Mouse (Mus musculus): ENCODE measurements at regions not wholly inside any gene's neighbourhood (a gene's known extent, or its start where the extent isn't known, plus 50 kb on each side); places are given as distances from the start of the nearest gene placed in this dataset.

- no peak for TF ChIP-seq MAFK (IDR thresholded peaks at IDR 0.05; ENCODE audit: insufficient read depth, low read depth, low read length)
- no peak for TF ChIP-seq CHD2 (IDR thresholded peaks at IDR 0.05; ENCODE audit: low read depth, low read length)
- no peak for TF ChIP-seq HCFC1 (IDR thresholded peaks at IDR 0.05; ENCODE audit: borderline replicate concordance, insufficient read depth, low read length)
- TF ChIP-seq ZNF384 (IDR thresholded peaks at IDR 0.05; ENCODE audit: low read depth, low read length): no peak
Measured at GRCm38 (mm10) chr1:76717639-76718292, 797.1 kb downstream of the Epha4 start.

Data from ES-E14 (cell line).